In the genomic region with DNA sequence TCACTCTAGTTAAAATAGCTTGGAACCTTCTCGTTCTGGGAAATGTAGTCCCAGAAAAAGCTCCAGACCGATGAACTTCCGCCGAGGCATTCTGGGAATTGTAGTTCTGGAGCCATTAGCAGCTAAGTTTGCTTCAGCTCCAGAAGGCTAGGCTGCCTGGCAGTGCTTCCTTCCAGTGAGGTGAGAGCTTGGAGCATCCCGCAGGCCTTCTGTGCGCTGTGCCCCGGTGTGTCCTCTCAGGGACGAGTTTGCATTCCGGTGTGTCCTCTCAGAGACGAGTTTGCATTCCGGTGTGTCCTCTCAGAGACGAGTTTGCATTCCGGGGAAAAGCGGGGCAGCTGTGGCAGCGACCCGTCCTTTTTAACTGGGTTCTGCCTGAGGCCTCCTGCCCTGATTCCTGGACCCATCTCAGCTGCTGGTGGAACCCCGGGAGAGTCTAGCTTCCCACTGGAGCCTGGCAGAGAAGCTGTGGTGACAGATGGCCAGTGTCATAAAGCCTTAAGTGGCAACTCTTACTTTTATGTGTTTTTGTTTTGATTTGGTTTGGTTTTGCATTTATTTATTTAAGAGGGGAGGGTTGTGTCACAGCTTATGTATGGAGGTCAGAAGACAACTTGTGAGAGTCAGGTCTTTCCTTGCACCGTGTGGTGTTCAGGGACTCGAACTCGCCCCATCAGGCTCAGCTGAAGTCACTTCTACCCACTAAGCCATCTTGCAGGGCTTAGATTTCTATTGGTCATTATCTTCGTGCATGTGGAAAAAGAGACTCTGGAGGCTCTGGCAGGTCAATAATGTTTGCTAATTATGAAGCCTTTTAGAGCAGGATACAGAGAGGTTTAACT, we compare ENCODE assay signal across 8 mouse cellular contexts. TPM values are rescaled to one million over a fixed set of nuclear protein-coding genes. Genes with fewer than 3 reads are reported as not detected.
A peak's percentile ranks its signal among the peaks of the same experiment; 100 is the strongest.
DNase-seq lines count a peak whose midpoint lies in the region; ATAC-seq and TF ChIP-seq lines count a peak whose summit lies in the region.

A gene (plus strand): TSS at position 162 of the 842 bp plus-strand sequence.

- H3K4me2 ChIP-seq in midbrain, embryonic 11.5 days = peak within 1 kb of the TSS; percentile 47

- no peak; the same call in 1 of the 2 replicates for TF ChIP-seq POLR2A in small intestine, adult 2 months (IDR thresholded peaks at IDR 0.05; ENCODE audit: low read depth, low read length)

- no peaks in the 10 kb centered on the region for H3K36me3 ChIP-seq in erythroblast, embryonic 14.5 days (ENCODE audit: control insufficient read depth)
- H3K36me3 ChIP-seq in embryonic facial prominence, embryonic 10.5 days (replicated peaks) = peaks cover 4% of the 10 kb centered on the region
- no peaks in the 10 kb centered on the region for H3K36me3 ChIP-seq in midbrain, embryonic 11.5 days (ENCODE audit: control insufficient read depth, insufficient read depth, low read length)
- no peaks in the 10 kb centered on the region for H3K36me3 ChIP-seq in small intestine, adult 2 months (ENCODE audit: control insufficient read depth, insufficient read depth, low read length)

- peaks cover 9% of the 10 kb centered on the region for H3K4me1 ChIP-seq in erythroblast, embryonic 14.5 days (ENCODE audit: control insufficient read depth)
- H3K4me1 ChIP-seq in embryonic facial prominence, embryonic 10.5 days = peaks cover 6% of the 10 kb centered on the region
- H3K4me1 ChIP-seq in midbrain, embryonic 11.5 days (ENCODE audit: control insufficient read depth, insufficient read depth, low read length) = no peaks in the 10 kb centered on the region
- H3K4me1 ChIP-seq in small intestine, adult 2 months (ENCODE audit: control insufficient read depth, insufficient read depth, insufficient read length, low read length) = no peaks in the 10 kb centered on the region; the same call in 1 of the 2 replicates

- peak within 1 kb of the TSS; percentile 39 for H3K9ac ChIP-seq in midbrain, embryonic 11.5 days (ENCODE audit: low read length)

- no peaks in the 10 kb centered on the region for H3K27me3 ChIP-seq in erythroblast, embryonic 14.5 days (ENCODE audit: control insufficient read depth)
- no peaks in the 10 kb centered on the region for H3K27me3 ChIP-seq in embryonic facial prominence, embryonic 10.5 days (replicated peaks; ENCODE audit: low read depth, poor library complexity, severe bottlenecking)
- no peaks in the 10 kb centered on the region for H3K27me3 ChIP-seq in midbrain, embryonic 11.5 days (ENCODE audit: control insufficient read depth, insufficient read depth, low read length)
- no peaks in the 10 kb centered on the region for H3K27me3 ChIP-seq in small intestine, adult 2 months (ENCODE audit: control insufficient read depth, insufficient read depth, low read length)

- no peak for TF ChIP-seq CTCF in small intestine, adult 2 months (IDR thresholded peaks at IDR 0.05; ENCODE audit: extremely low read depth, insufficient read length, insufficient replicate concordance, low read depth, low read length)

- H3K9me3 ChIP-seq in erythroblast, embryonic 14.5 days (ENCODE audit: control insufficient read depth, low read length) = no peaks in the 10 kb centered on the region
- H3K9me3 ChIP-seq in embryonic facial prominence, embryonic 10.5 days = no peaks in the 10 kb centered on the region
- H3K9me3 ChIP-seq in midbrain, embryonic 11.5 days (ENCODE audit: control insufficient read depth, low read length) = no peaks in the 10 kb centered on the region

- 20% methylated on average over 21 of the region's 21 CpGs for WGBS in embryonic facial prominence, embryonic 10.5 days
- WGBS in midbrain, embryonic 11.5 days = 22% methylated on average over 21 of the region's 21 CpGs
- 15% methylated on average over 21 of the region's 21 CpGs for WGBS in small intestine, adult 2 months

- ATAC-seq in erythroblast, adult 5-6 weeks (replicated peaks; ENCODE audit: low FRiP score, poor library complexity, severe bottlenecking) = no peak
- ATAC-seq in midbrain, embryonic 11.5 days (ENCODE audit: low FRiP score) = peak; percentile 91

- intact Hi-C loops in left cerebral cortex, postnatal 4 days (cut with DNase I) = no loop called here

- peak within 1 kb of the TSS; percentile 50 for H3K4me3 ChIP-seq in erythroblast, embryonic 14.5 days (replicated peaks)
- peak within 1 kb of the TSS; percentile 67 for H3K4me3 ChIP-seq in embryonic facial prominence, embryonic 10.5 days
- H3K4me3 ChIP-seq in midbrain, embryonic 11.5 days (ENCODE audit: low read depth, low read length) = peak within 1 kb of the TSS; percentile 38
- H3K4me3 ChIP-seq in small intestine, adult 2 months (ENCODE audit: low read depth, low read length) = peak within 1 kb of the TSS; percentile 74

- peak within 1 kb of the TSS; percentile 81 for H3K27ac ChIP-seq in embryonic facial prominence, embryonic 10.5 days (replicated peaks)
- H3K27ac ChIP-seq in midbrain, embryonic 11.5 days (ENCODE audit: low read depth, low read length) = no peak within 1 kb of the TSS
- no peak within 1 kb of the TSS for H3K27ac ChIP-seq in small intestine, adult 2 months (ENCODE audit: insufficient read depth, low read depth, low read length)

- peak; percentile 78 for DNase-seq in embryonic facial prominence, embryonic 10.5 days (ENCODE audit: low spot score)
- peak; percentile 98 for DNase-seq in heart, adult 11 months
- peak; percentile 87 for DNase-seq in kidney, adult 11 months
- peak; percentile 78 for DNase-seq in left cerebral cortex, postnatal 4 days
- DNase-seq in midbrain, embryonic 11.5 days (ENCODE audit: low spot score, missing footprints) = peak; percentile 98

RNA-seq across cellular contexts. Expression of the gene that starts here (rescaled TPM):
- polyA plus RNA-seq in erythroblast, embryonic 14.5 days (2012) = not detected in 2 replicates
- total RNA-seq in erythroblast, adult 5-6 weeks (2015; ENCODE audit: low replicate concordance) = 2.9 TPM in 1 of 2 replicates, not detected in the other
- total RNA-seq in erythroblast, adult 5-6 weeks (2017; ENCODE audit: low replicate concordance) = not detected in 2 replicates
- 2.4 and 3.1 TPM in 2 replicates for polyA plus RNA-seq in embryonic facial prominence, embryonic 10.5 days (2016; fragmentation: Nextera tagmentation; extraction: Ambion mirVana)
- 1 to 10 TPM; 6.4 to 7.3 TPM for total RNA-seq in left cerebral cortex, postnatal 4 days (2021)
- polyA plus RNA-seq in midbrain, embryonic 11.5 days (2014; fragmentation: Nextera tagmentation; extraction: Ambion mirVana) = 2.5 and 2.7 TPM in 2 replicates
- polyA plus RNA-seq in small intestine, adult 2 months (2012; rRNA removed) = 0.13 and 0.18 TPM in 2 replicates
